Mouse (Mus musculus): ENCODE results near the gene Zbtb8b. TPM values are rescaled to one million over a fixed set of nuclear protein-coding genes. Genes with fewer than 3 reads are reported as not detected.

Gene Zbtb8b
- 1.3 and 1.8 TPM in 2 replicates for polyA plus RNA-seq (2012; rRNA removed)

GRCm38 (mm10) chr4:129440340-129441063 is at the start of gene Zbtb8b:
TSS of gene Zbtb8b (minus strand) at chr4:129440853.

DNA sequence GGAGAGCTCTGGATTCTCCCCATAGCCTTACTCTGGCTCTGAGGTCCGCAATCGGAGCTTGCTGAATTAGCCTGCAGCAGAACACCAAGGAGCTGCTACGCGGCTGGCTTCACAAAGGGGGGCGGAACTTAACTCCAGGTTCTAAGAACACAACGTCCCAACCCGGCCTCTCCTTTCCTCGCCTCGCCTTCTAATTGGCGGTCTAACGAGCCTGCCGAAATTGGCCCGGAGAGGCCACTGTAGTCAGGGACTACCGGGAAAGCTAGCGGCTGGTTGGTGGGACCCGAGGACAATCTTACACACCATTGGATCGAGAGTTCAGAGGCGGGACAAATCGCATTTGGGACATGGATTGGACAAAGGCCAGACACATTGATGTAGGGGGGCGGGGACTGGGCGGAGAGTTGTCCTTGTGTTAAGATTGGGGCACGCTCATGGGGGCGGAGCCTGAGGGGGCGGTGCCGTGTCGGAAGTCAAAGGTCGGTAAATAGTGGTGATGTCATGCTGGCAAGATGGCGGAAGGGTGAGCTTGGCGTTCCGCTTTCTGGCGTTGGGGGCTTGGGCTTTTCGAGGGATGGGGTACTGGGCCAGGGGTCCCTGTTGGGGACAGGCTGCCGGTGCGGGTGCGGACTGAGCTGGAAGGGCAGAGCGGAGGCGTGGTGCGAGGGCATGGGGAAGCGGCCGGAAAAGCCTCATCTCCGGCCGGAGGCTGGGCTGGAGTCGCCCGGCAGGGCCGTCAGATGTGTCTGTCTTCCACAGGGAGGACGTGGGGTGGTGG is 20.7 kb upstream of the Zbtb8b start, which contains the start of gene Bsdc1:
Gene Bsdc1 (plus strand): TSS at position 399 of the 778 bp plus-strand sequence.

DNA sequence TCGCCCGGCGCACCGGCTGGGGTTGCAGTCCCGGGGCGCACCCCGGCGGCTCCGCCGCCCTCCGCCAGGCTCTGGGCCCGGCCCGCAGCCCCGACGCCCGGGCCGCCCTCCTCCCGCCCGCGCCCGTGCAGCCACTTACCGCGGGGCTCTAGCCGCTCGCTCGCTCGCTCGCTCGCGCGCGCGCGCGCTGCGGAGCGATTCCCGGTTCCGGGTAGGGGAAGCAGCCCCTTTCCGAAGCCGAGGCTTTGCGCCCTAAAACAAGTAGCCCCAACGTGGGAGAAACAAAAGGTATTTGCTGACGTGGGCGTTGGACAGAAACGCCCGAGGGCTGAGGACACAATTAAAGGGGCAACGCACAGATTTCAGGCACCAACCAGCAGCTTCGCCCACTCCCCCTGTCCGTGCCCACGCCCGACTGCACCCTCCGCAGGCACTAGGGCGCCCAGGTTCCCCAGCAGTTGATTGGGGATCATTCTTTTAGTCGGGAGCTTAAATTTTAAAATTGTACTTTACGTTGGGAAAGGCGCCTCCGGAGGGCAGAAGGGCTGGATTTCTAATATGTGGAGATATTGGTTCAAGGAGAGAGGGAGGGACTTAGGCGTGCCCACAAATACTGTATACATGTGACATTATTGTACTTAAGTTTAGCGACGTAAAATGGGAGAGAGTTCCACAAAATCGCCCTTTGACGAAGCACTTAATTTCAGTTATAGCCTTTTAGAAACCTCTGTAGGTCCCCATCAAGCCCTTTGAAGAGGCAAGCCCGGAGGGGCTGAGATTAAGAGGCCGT is 62.9 kb downstream of the Zbtb8b start, which contains the start of gene Zbtb8a:
Gene Zbtb8a (minus strand): TSS at position 516 of the 790 bp plus-strand sequence.

Other genes with a start within 250 kb of the Zbtb8b start
- gene C77080, start 179.4 kb downstream of the Zbtb8b start, polyA plus RNA-seq (2012; rRNA removed): 6.8 and 8.1 TPM in 2 replicates
- 0.55 and 0.98 TPM in 2 replicates for gene Sync, start 153.2 kb downstream of the Zbtb8b start, polyA plus RNA-seq (2012; rRNA removed)
- gene Rbbp4, start 105.5 kb downstream of the Zbtb8b start, polyA plus RNA-seq (2012; rRNA removed): 203 and 212 TPM in 2 replicates
- 48.8 and 55.3 TPM in 2 replicates for gene Zbtb8os, start 105.2 kb downstream of the Zbtb8b start, polyA plus RNA-seq (2012; rRNA removed)
- gene Zbtb8a, start 62.7 kb downstream of the Zbtb8b start, polyA plus RNA-seq (2012; rRNA removed): 8.9 and 10.6 TPM in 2 replicates
- 22.8 and 26.0 TPM in 2 replicates for gene Bsdc1, start 20.7 kb upstream of the Zbtb8b start, polyA plus RNA-seq (2012; rRNA removed)
- not detected in 2 replicates for gene Tssk3, start 50.2 kb upstream of the Zbtb8b start, polyA plus RNA-seq (2012; rRNA removed)
- 0.17 TPM in 1 of 2 replicates, not detected in the other for gene Fam229a, start 50.3 kb upstream of the Zbtb8b start, polyA plus RNA-seq (2012; rRNA removed)
- 1,168 and 1,436 TPM in 2 replicates for gene Marcksl1, start 72.7 kb upstream of the Zbtb8b start, polyA plus RNA-seq (2012; rRNA removed)
- gene Hdac1, start 101.9 kb upstream of the Zbtb8b start, polyA plus RNA-seq (2012; rRNA removed): 200 and 249 TPM in 2 replicates
- 9.3 and 10.9 TPM in 2 replicates for gene Lck, start 132.8 kb upstream of the Zbtb8b start, polyA plus RNA-seq (2012; rRNA removed)
- gene Fam167b, start 137.7 kb upstream of the Zbtb8b start, polyA plus RNA-seq (2012; rRNA removed): 2.1 and 2.6 TPM in 2 replicates
- gene Eif3i, start 159.8 kb upstream of the Zbtb8b start, polyA plus RNA-seq (2012; rRNA removed): 355 and 420 TPM in 2 replicates
- gene Tmem234, start 159.8 kb upstream of the Zbtb8b start, polyA plus RNA-seq (2012; rRNA removed): 141 and 182 TPM in 2 replicates
- 1.6 and 2.2 TPM in 2 replicates for gene Dcdc2b, start 173.4 kb upstream of the Zbtb8b start, polyA plus RNA-seq (2012; rRNA removed)
- 28.8 and 32.5 TPM in 2 replicates for gene Iqcc, start 178.2 kb upstream of the Zbtb8b start, polyA plus RNA-seq (2012; rRNA removed)
- 66.0 and 106 TPM in 2 replicates for gene Ccdc28b, start 183.1 kb upstream of the Zbtb8b start, polyA plus RNA-seq (2012; rRNA removed)
- 74.6 and 161 TPM in 2 replicates for gene Txlna, start 200.2 kb upstream of the Zbtb8b start, polyA plus RNA-seq (2012; rRNA removed)
- gene Kpna6, start 231.9 kb upstream of the Zbtb8b start, polyA plus RNA-seq (2012; rRNA removed): 29.5 and 34.7 TPM in 2 replicates

Measured in central nervous system, embryonic 11.5 days (tissue).